Comparison of ENCODE assay signal across 9 mouse cellular contexts in genomic region chr12:90566349-90566748, GRCm38 (mm10).
DNase-seq lines count a peak whose midpoint lies in the region; ATAC-seq and TF ChIP-seq lines count a peak whose summit lies in the region.
"Had no signal": no experiment of that assay in that cellular context is flagged by ENCODE, and none has a peak within 500 bp of the region (broad histone marks: within the 10 kb centered on the region; RNA-seq: fewer than 3 reads in every experiment).

No protein-coding gene starts in this region.

- H3K9me3 ChIP-seq in intestine, postnatal 0 days (ENCODE audit: control insufficient read depth) = no peaks in the 10 kb centered on the region
- H3K9me3 ChIP-seq in intestine, embryonic 15.5 days = no peaks in the 10 kb centered on the region
- H3K9me3 ChIP-seq: limb, embryonic 12.5 days had no signal

- H3K4me1 ChIP-seq in intestine, postnatal 0 days (replicated peaks; ENCODE audit: control insufficient read depth, insufficient read depth, low read length) = no peaks in the 10 kb centered on the region
- H3K4me1 ChIP-seq in intestine, embryonic 15.5 days (replicated peaks) = no peaks in the 10 kb centered on the region
- H3K4me1 ChIP-seq: limb, embryonic 12.5 days had no signal

- peak; percentile 16 for DNase-seq in ES-CJ7 (ENCODE audit: low read depth, low spot score)
- DNase-seq in cerebellum, postnatal 10 days = peak; percentile 74 to 76
- peak; percentile 53 to 64 for DNase-seq in frontal cortex, postnatal 36 days (ENCODE audit: low spot score in 2 of 2)
- DNase-seq in left cerebral cortex, postnatal 14 days (ENCODE audit: low spot score in 2 of 2) = peak; percentile 61 to 73
- DNase-seq in telencephalon, adult 2 months (ENCODE audit: low read depth, low spot score) = peak; percentile 32
- DNase-seq in T-cell, adult 2 months (ENCODE audit: low spot score) = no peak

- no peak overlapping the region for H3K4me3 ChIP-seq in intestine, postnatal 0 days (ENCODE audit: low read depth, low read length)
- no peak overlapping the region for H3K4me3 ChIP-seq in intestine, embryonic 15.5 days (replicated peaks)
- H3K4me3 ChIP-seq: limb, embryonic 12.5 days had no signal

- H3K36me3 ChIP-seq in intestine, postnatal 0 days (ENCODE audit: control insufficient read depth, insufficient read depth) = no peaks in the 10 kb centered on the region
- no peaks in the 10 kb centered on the region for H3K36me3 ChIP-seq in intestine, embryonic 15.5 days
- H3K36me3 ChIP-seq: limb, embryonic 12.5 days had no signal

- no peak overlapping the region for H3K4me2 ChIP-seq in intestine, postnatal 0 days (replicated peaks; ENCODE audit: low read depth)
- no peak overlapping the region for H3K4me2 ChIP-seq in intestine, embryonic 15.5 days (replicated peaks)
- H3K4me2 ChIP-seq: limb, embryonic 12.5 days had no signal

- no peak overlapping the region for H3K9ac ChIP-seq in intestine, postnatal 0 days (ENCODE audit: low read depth, low read length)
- H3K9ac ChIP-seq in intestine, embryonic 15.5 days = no peak overlapping the region
- H3K9ac ChIP-seq: limb, embryonic 12.5 days had no signal

- H3K27me3 ChIP-seq in intestine, postnatal 0 days (replicated peaks; ENCODE audit: control insufficient read depth, insufficient read depth, low read length) = no peaks in the 10 kb centered on the region
- no peaks in the 10 kb centered on the region for H3K27me3 ChIP-seq in intestine, embryonic 15.5 days (replicated peaks)
- H3K27me3 ChIP-seq: limb, embryonic 12.5 days had no signal

- peak; percentile 62 for TF ChIP-seq CTCF in intestine, postnatal 0 days (IDR thresholded peaks at IDR 0.05; ENCODE audit: low read depth)

- ATAC-seq in intestine, postnatal 0 days = no peak
- ATAC-seq in intestine, embryonic 15.5 days = no peak

- intact Hi-C loops in left cerebral cortex, postnatal 14 days (cut with DNase I) = loop anchor here (2.0 to 5.0 kb wide), 3 partner anchors 526 to 761 kb away; no protein-coding TSS in a partner anchor

- H3K27ac ChIP-seq in intestine, postnatal 0 days (ENCODE audit: low read depth, low read length) = no peak overlapping the region
- H3K27ac ChIP-seq in intestine, embryonic 15.5 days = no peak overlapping the region
- H3K27ac ChIP-seq: limb, embryonic 12.5 days had no signal

- WGBS in intestine, postnatal 0 days = 81% methylated on average over 6 of the region's 6 CpGs
- WGBS in intestine, embryonic 15.5 days = 84% methylated on average over 6 of the region's 6 CpGs
